Comparison of ENCODE assay signal across 11 mouse cellular contexts in the genomic region with DNA sequence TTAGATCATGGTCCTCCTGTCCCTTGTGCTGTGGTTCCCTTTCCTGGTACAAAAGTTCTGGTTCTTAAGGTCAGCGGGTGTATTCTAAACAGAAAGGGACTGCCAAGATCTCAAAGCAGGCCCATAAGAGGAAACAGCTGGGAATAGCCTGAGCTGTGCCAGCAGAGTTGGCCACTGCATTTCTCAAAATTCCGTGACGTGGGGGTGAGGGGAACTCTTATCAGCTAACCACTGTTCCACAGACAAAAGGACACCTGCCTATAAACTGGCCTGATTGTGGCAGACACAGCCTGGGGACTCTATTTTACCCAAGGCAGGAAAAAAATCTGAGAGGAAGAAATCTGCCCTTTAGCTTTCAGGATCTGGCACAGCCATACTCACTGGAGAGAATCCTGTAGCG. TPM values are rescaled to one million over a fixed set of nuclear protein-coding genes. Genes with fewer than 3 reads are reported as not detected.
DNase-seq lines count a peak whose midpoint lies in the region; ATAC-seq lines count a peak whose summit lies in the region.
"Had no signal": no experiment of that assay in that cellular context is flagged by ENCODE, and none has a peak within 500 bp of the region (broad histone marks: within the 10 kb centered on the region; RNA-seq: fewer than 3 reads in every experiment).

No protein-coding gene starts in this region.

- peak; percentile 49 for DNase-seq in adrenal gland, postnatal 10 days
- no peak for DNase-seq in adrenal gland, postnatal 4 days (ENCODE audit: low spot score in 2 of 2)
- peak; percentile 18 for DNase-seq in urinary bladder, postnatal 14 days (ENCODE audit: low spot score)
- no peak for DNase-seq in urinary bladder, postnatal 25 days (ENCODE audit: low spot score)
- no peak for DNase-seq in layer of hippocampus, adult 11-12 months (ENCODE audit: low spot score)
- DNase-seq: liver, embryonic 13.5 days; spleen, adult 18-20 months had no signal

- ATAC-seq in hematopoietic stem cell, adult 5-6 weeks (replicated peaks in 1 of 2; ENCODE audit: insufficient read depth in 1 of 2, low FRiP score in 2 of 2, low TSS enrichment in 1 of 2, low read depth in 1 of 2, poor library complexity in 2 of 2, severe bottlenecking in 2 of 2), result peak; percentile 33 to 35; a peak in 2 of 4 replicates
- ATAC-seq in monocyte, adult 5-6 weeks (replicated peaks; ENCODE audit: insufficient number of reproducible peaks, low FRiP score, low TSS enrichment, poor library complexity, severe bottlenecking), result no peak
- ATAC-seq in cerebellum, adult (ENCODE audit: insufficient number of reproducible peaks, low FRiP score, low TSS enrichment), result no peak

RNA-seq across cellular contexts. Expression of a gene that starts 30.3 kb away (rescaled TPM):
- not detected for total RNA-seq in adrenal gland, postnatal 10 days (2021)
- not detected for total RNA-seq in adrenal gland, postnatal 4 days (2021)
- not detected in 2 replicates for total RNA-seq in hematopoietic stem cell, adult 5-6 weeks (2017)
- total RNA-seq in monocyte, adult 5-6 weeks (2017), result 3.0 TPM in 1 of 3 replicates, not detected in the others
- total RNA-seq: left cerebral cortex, adult 2 months had no signal

RNA-seq across cellular contexts. Expression of a gene that starts 43.8 kb away (rescaled TPM):
- total RNA-seq in adrenal gland, postnatal 10 days (2021), result 10 to 100 TPM; 15.6 to 16.8 TPM
- 10 to 100 TPM; 10.1 to 11.7 TPM for total RNA-seq in adrenal gland, postnatal 4 days (2021)
- 25.4 and 57.7 TPM in 2 replicates for total RNA-seq in hematopoietic stem cell, adult 5-6 weeks (2017)
- 199 to 360 TPM (median 283 TPM) in 3 replicates for total RNA-seq in monocyte, adult 5-6 weeks (2017)

RNA-seq across cellular contexts. Expression of a gene that starts 44.8 kb away (rescaled TPM):
- total RNA-seq in adrenal gland, postnatal 10 days (2021), result 1 to 10 TPM; 2.3 to 3.2 TPM
- 1 to 10 TPM; 3.3 to 3.7 TPM for total RNA-seq in adrenal gland, postnatal 4 days (2021)
- 0.13 and 0.45 TPM in 2 replicates for total RNA-seq in hematopoietic stem cell, adult 5-6 weeks (2017)
- 0.29 to 0.75 TPM (median 0.39 TPM) in 3 replicates for total RNA-seq in monocyte, adult 5-6 weeks (2017)

RNA-seq across cellular contexts. Expression of a gene that starts 53.3 kb away (rescaled TPM):
- total RNA-seq in adrenal gland, postnatal 10 days (2021), result 1,000 to 10,000 TPM; 1,092 to 1,163 TPM
- 100 to 1,000 TPM; 377 to 414 TPM for total RNA-seq in adrenal gland, postnatal 4 days (2021)
- 137 and 147 TPM in 2 replicates for total RNA-seq in hematopoietic stem cell, adult 5-6 weeks (2017)
- total RNA-seq in monocyte, adult 5-6 weeks (2017), result 33.7 to 72.1 TPM (median 37.1 TPM) in 3 replicates

Comparison
In these comparisons a context has a peak if more than half of its experiments do, and no peak if none do; other contexts are left out.
1. DNase-seq: peak in adrenal gland, postnatal 10 days (single experiment) and urinary bladder, postnatal 14 days (single experiment); none in adrenal gland, postnatal 4 days (0 of 2), urinary bladder, postnatal 25 days (single experiment) and layer of hippocampus, adult 11-12 months (single experiment).
2. ATAC-seq: peak in hematopoietic stem cell, adult 5-6 weeks (2 of 2); none in monocyte, adult 5-6 weeks (single experiment) and cerebellum, adult (single experiment).